Comparison of ENCODE assay signal across 13 mouse cellular contexts in the genomic region with DNA sequence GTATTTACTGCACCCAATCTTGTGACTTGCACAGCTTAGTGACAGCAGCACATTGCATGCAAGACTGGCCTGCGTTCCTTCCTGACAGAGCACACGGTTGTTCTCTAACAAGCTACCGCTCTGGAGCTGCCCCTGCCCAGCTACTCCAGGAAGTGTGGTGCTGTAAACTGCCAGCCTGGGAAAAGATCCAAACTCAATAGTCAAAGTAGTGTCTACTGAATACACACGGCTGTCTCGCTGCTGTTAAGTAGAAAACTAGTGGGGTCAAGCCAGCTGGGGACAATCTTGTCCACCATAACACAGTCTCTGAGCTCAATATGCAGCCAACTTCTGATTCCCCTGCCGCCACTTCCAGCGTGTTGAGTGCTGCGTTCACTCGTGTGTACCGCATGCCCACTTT.
DNase-seq lines count a peak whose midpoint lies in the region; ATAC-seq lines count a peak whose summit lies in the region.
"Had no signal": no experiment of that assay in that cellular context is flagged by ENCODE, and none has a peak within 500 bp of the region (broad histone marks: within the 10 kb centered on the region; RNA-seq: fewer than 3 reads in every experiment).

No protein-coding gene starts in this region.

- H3K36me3 ChIP-seq in forebrain, embryonic 16.5 days (ENCODE audit: control insufficient read depth, insufficient read depth): no peaks in the 10 kb centered on the region
- no peaks in the 10 kb centered on the region for H3K36me3 ChIP-seq in midbrain, embryonic 16.5 days (ENCODE audit: control insufficient read depth, insufficient read depth, low read length)

- peaks cover 43% of the 10 kb centered on the region for H3K4me1 ChIP-seq in forebrain, embryonic 16.5 days (replicated peaks; ENCODE audit: control insufficient read depth, insufficient read depth, low read length)
- peaks cover 25% of the 10 kb centered on the region for H3K4me1 ChIP-seq in midbrain, embryonic 16.5 days (ENCODE audit: control insufficient read depth, insufficient read depth, low read length)

- no peaks in the 10 kb centered on the region for H3K27me3 ChIP-seq in forebrain, embryonic 16.5 days (replicated peaks; ENCODE audit: control insufficient read depth, insufficient read depth, low read length)
- H3K27me3 ChIP-seq in midbrain, embryonic 16.5 days (ENCODE audit: control insufficient read depth, insufficient read depth, low read depth, low read length): no peaks in the 10 kb centered on the region

- intact Hi-C loops in left cerebral cortex, postnatal 14 days (cut with DNase I): no loop called here
- intact Hi-C loops in left cerebral cortex, postnatal 36 days (cut with DNase I): no loop called here

- H3K4me3 ChIP-seq in forebrain, embryonic 16.5 days (replicated peaks; ENCODE audit: low read length): no peak overlapping the region
- H3K4me3 ChIP-seq in midbrain, embryonic 16.5 days (ENCODE audit: low read depth, low read length): no peak overlapping the region
- H3K4me3 ChIP-seq: heart, embryonic 10.5 days had no signal

- WGBS in forebrain, embryonic 16.5 days: 53% methylated on average over 10 of the region's 10 CpGs
- WGBS in midbrain, embryonic 16.5 days: 88% methylated on average over 10 of the region's 10 CpGs

- H3K27ac ChIP-seq in forebrain, embryonic 16.5 days (ENCODE audit: low read length): no peak overlapping the region
- H3K27ac ChIP-seq in midbrain, embryonic 16.5 days (ENCODE audit: low read length): peak overlapping the region; percentile 22; the same call in 1 of the 2 replicates
- H3K27ac ChIP-seq: heart, embryonic 10.5 days; liver, embryonic 14.5 days had no signal

- no peak overlapping the region for H3K4me2 ChIP-seq in forebrain, embryonic 16.5 days (ENCODE audit: low read length)
- no peak overlapping the region for H3K4me2 ChIP-seq in midbrain, embryonic 16.5 days (ENCODE audit: low read length)

- peak; percentile 65 for ATAC-seq in frontal cortex, adult (ENCODE audit: low TSS enrichment)
- peak; percentile 37 for ATAC-seq in forebrain, embryonic 16.5 days
- no peak for ATAC-seq in midbrain, embryonic 16.5 days
- ATAC-seq: inflammation-experienced regulatory T-cells, adult 6 months had no signal

- DNase-seq in frontal cortex, postnatal 10 days (ENCODE audit: low spot score in 2 of 2): no peak
- peak; percentile 31 to 36 for DNase-seq in left cerebral cortex, postnatal 14 days (ENCODE audit: low spot score in 2 of 2)
- DNase-seq in left cerebral cortex, postnatal 36 days (ENCODE audit: low spot score in 2 of 2): no peak
- no peak for DNase-seq in urinary bladder, adult 18-20 months (ENCODE audit: low spot score in 2 of 2)
- DNase-seq in retina, postnatal 1 day: no peak
- DNase-seq: adrenal gland, postnatal 36 days; cerebellum, adult 18-20 months had no signal

- no peaks in the 10 kb centered on the region for H3K9me3 ChIP-seq in forebrain, embryonic 16.5 days (ENCODE audit: control insufficient read depth, low read length)
- H3K9me3 ChIP-seq in midbrain, embryonic 16.5 days (replicated peaks; ENCODE audit: control insufficient read depth, low read length, poor library complexity, severe bottlenecking): peaks cover 3% of the 10 kb centered on the region; the same call in 1 of the 2 replicates
- H3K9me3 ChIP-seq: heart, embryonic 10.5 days had no signal

- H3K9ac ChIP-seq in forebrain, embryonic 16.5 days (replicated peaks; ENCODE audit: low read depth, low read length): no peak overlapping the region
- H3K9ac ChIP-seq in midbrain, embryonic 16.5 days (ENCODE audit: low read depth, low read length): no peak overlapping the region
- H3K9ac ChIP-seq: liver, embryonic 14.5 days had no signal

Comparison
In these comparisons a context has a peak if more than half of its experiments do, and no peak if none do; other contexts are left out.
1. DNase-seq: peak in left cerebral cortex, postnatal 14 days (2 of 2); none in frontal cortex, postnatal 10 days (0 of 2), left cerebral cortex, postnatal 36 days (0 of 2), urinary bladder, adult 18-20 months (0 of 2) and retina, postnatal 1 day (single experiment).